Mouse (Mus musculus): ENCODE data around the gene Auts2. TPM values are rescaled to one million over a fixed set of nuclear protein-coding genes. Genes with fewer than 3 reads are reported as not detected.

Auts2 gene
- total and polyA plus RNA-seq, 3 experiments: not detected

- Histone ChIP-seq H3K4me1 (ENCODE audit: control insufficient read depth in 1 of 2, insufficient read depth in 2 of 2) (no peaks in the 10 kb centered on the region), H3K9me3 (replicated peaks; ENCODE audit: low read length) (peaks cover 55% of the 10 kb centered on the region), H3K4me3 (replicated peaks in 1 of 3; ENCODE audit: low read depth in 2 of 3, low read length in 2 of 3, poor library complexity in 1 of 3) (no peak overlapping the region), H3K9ac (ENCODE audit: insufficient read depth, low read depth) (no peak overlapping the region), H3K27ac (ENCODE audit: insufficient read depth, low read depth) (no peak overlapping the region), H3K4me2 (ENCODE audit: insufficient read depth, low read depth, poor library complexity, severe bottlenecking) (no peak overlapping the region), H3K27me3 (replicated peaks) (no peaks in the 10 kb centered on the region), H3K36me3 (replicated peaks in 1 of 2; ENCODE audit: control insufficient read depth in 1 of 2, insufficient read depth in 1 of 2, low read length in 1 of 2) (no peaks in the 10 kb centered on the region), H3K79me2 (replicated peaks; ENCODE audit: control insufficient read depth, extremely low read depth, insufficient read depth, poor library complexity, severe bottlenecking) (no peaks in the 10 kb centered on the region)
- TF ChIP-seq ZNF384 (IDR thresholded peaks at IDR 0.05; ENCODE audit: low read depth, low read length) (no peak), SIN3A (IDR thresholded peaks at IDR 0.05; ENCODE audit: low read length) (no peak), CTCF (conservative IDR thresholded peaks at IDR 0.05 in 1 of 2, IDR thresholded peaks at IDR 0.05 in 1 of 2; ENCODE audit: low read depth in 2 of 2, low read length in 2 of 2) (no peak), KAT2A (IDR thresholded peaks at IDR 0.05; ENCODE audit: insufficient replicate concordance, low read length) (no peak), IRF4 (IDR thresholded peaks at IDR 0.05; ENCODE audit: low read depth, low read length) (no peak), POLR2A (IDR thresholded peaks at IDR 0.05; ENCODE audit: low read depth, low read length) (no peak), EP300 (IDR thresholded peaks at IDR 0.05; ENCODE audit: low read length) (no peak), MAZ (IDR thresholded peaks at IDR 0.05; ENCODE audit: low read depth, low read length) (no peak), ETS1 (conservative IDR thresholded peaks at IDR 0.05; ENCODE audit: low read depth, low read length) (no peak)
- dilution Hi-C loops (cut with MboI; ENCODE audit: extremely low pct_ligation_motif_present, extremely low pct_unique_long_range_greater_than_20kb, low sequenced_read_pairs) (no loop called here), in situ Hi-C loops (cut with MboI; ENCODE audit: low pct_ligation_motif_present, low pct_unique_long_range_greater_than_20kb, low sequenced_read_pairs) (no loop called here)
- no peak for DNase-seq (ENCODE audit: extremely low read depth)
Observed at GRCm38 (mm10) chr5:132114561-132115301, 428.4 kb downstream of the Auts2 start.

DNA sequence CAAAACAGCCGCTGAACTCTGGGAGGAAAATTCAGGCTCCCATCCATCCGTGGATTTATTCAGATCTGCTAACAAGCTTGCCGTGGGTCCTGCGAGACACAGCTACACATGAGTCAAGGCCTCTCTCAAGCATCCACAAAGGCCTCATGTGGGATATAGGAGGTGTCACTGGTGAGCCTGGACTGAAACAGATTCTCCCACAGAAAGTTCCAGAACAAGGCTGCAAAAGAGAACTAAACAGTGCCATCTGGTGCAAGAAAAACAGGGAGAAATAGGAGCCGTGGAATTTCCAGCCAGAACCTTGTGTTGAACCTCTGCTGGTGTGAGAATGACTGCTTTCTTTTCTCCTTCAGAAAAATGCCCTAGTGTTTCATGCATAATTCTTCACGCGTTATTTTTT lies 429.7 kb downstream of the Auts2 start:
- Histone ChIP-seq H3K79me2 (replicated peaks; ENCODE audit: control insufficient read depth, extremely low read depth, insufficient read depth, poor library complexity, severe bottlenecking) (no peaks in the 10 kb centered on the region), H3K4me3 (replicated peaks in 1 of 3; ENCODE audit: low read depth in 2 of 3, low read length in 2 of 3, poor library complexity in 1 of 3) (no peak overlapping the region)
- TF ChIP-seq TBP (conservative IDR thresholded peaks at IDR 0.05; ENCODE audit: low read depth, low read length) (no peak), RAD21 (IDR thresholded peaks at IDR 0.05; ENCODE audit: low read depth, low read length) (no peak), SMC3 (IDR thresholded peaks at IDR 0.05; ENCODE audit: low read depth, low read length) (no peak)

DNA sequence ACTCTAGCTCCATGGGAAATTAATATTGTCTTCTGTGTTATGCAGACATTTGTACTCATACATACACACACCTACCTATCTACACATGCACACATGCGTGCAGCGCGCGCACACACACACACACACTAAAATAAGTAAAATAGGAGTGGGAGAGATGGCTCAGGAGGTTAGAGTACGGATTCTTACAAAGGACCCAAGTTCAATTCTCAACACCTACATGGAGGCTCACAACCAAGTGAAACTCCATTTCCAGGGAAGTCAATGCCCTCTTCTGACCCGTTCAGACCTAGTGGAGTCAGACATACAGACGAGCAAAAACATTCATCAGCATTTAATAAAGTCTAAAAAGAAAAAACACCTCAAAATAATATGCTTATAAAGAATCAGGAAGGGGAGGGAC lies 430.5 kb downstream of the Auts2 start:
- no peaks in the 10 kb centered on the region for H3K27me3 ChIP-seq (replicated peaks)
- dilution Hi-C loops (cut with MboI; ENCODE audit: extremely low pct_ligation_motif_present, extremely low pct_unique_long_range_greater_than_20kb, low sequenced_read_pairs) (no loop called here), in situ Hi-C loops (cut with MboI; ENCODE audit: low pct_ligation_motif_present, low pct_unique_long_range_greater_than_20kb, low sequenced_read_pairs) (no loop called here)

More for the DNA sequence above, 429.7 kb downstream of the Auts2 start:
- Histone ChIP-seq H3K4me2 (ENCODE audit: insufficient read depth, low read depth, poor library complexity, severe bottlenecking) (no peak overlapping the region), H3K9me3 (replicated peaks; ENCODE audit: low read length) (peaks cover 60% of the 10 kb centered on the region), H3K9ac (ENCODE audit: insufficient read depth, low read depth) (no peak overlapping the region), H3K27me3 (replicated peaks) (no peaks in the 10 kb centered on the region), H3K27ac (ENCODE audit: insufficient read depth, low read depth) (no peak overlapping the region), H3K4me1 (ENCODE audit: control insufficient read depth in 1 of 2, insufficient read depth in 2 of 2) (no peaks in the 10 kb centered on the region), H3K36me3 (replicated peaks in 1 of 2; ENCODE audit: control insufficient read depth in 1 of 2, insufficient read depth in 1 of 2, low read length in 1 of 2) (no peaks in the 10 kb centered on the region)
- dilution Hi-C loops (cut with MboI; ENCODE audit: extremely low pct_ligation_motif_present, extremely low pct_unique_long_range_greater_than_20kb, low sequenced_read_pairs): no loop called here
- in situ Hi-C loops (cut with MboI; ENCODE audit: low pct_ligation_motif_present, low pct_unique_long_range_greater_than_20kb, low sequenced_read_pairs): no loop called here
- DNase-seq (ENCODE audit: extremely low read depth): no peak

More for the DNA sequence above, 430.5 kb downstream of the Auts2 start:
- DNase-seq (ENCODE audit: extremely low read depth): no peak
- Histone ChIP-seq H3K9ac (ENCODE audit: insufficient read depth, low read depth) (no peak overlapping the region), H3K4me3 (replicated peaks in 1 of 3; ENCODE audit: low read depth in 2 of 3, low read length in 2 of 3, poor library complexity in 1 of 3) (no peak overlapping the region), H3K9me3 (replicated peaks; ENCODE audit: low read length) (peaks cover 64% of the 10 kb centered on the region), H3K79me2 (replicated peaks; ENCODE audit: control insufficient read depth, extremely low read depth, insufficient read depth, poor library complexity, severe bottlenecking) (no peaks in the 10 kb centered on the region), H3K4me2 (ENCODE audit: insufficient read depth, low read depth, poor library complexity, severe bottlenecking) (no peak overlapping the region), H3K36me3 (replicated peaks in 1 of 2; ENCODE audit: control insufficient read depth in 1 of 2, insufficient read depth in 1 of 2, low read length in 1 of 2) (no peaks in the 10 kb centered on the region), H3K27ac (ENCODE audit: insufficient read depth, low read depth) (no peak overlapping the region), H3K4me1 (ENCODE audit: control insufficient read depth in 1 of 2, insufficient read depth in 2 of 2) (no peaks in the 10 kb centered on the region)
- no peak for TF ChIP-seq UBTF (IDR thresholded peaks at IDR 0.05; ENCODE audit: low read depth, low read length)
- no peak for TF ChIP-seq MXI1 (IDR thresholded peaks at IDR 0.05; ENCODE audit: low read depth, low read length)
- TF ChIP-seq ZC3H11A (IDR thresholded peaks at IDR 0.05; ENCODE audit: low read depth, low read length): no peak
- no peak for TF ChIP-seq ZMIZ1 (IDR thresholded peaks at IDR 0.05; ENCODE audit: low read depth, low read length)
- no peak for TF ChIP-seq NELFE (IDR thresholded peaks at IDR 0.05; ENCODE audit: low read depth, low read length)
- TF ChIP-seq NRF1 (IDR thresholded peaks at IDR 0.05; ENCODE audit: low read depth, low read length): no peak
- TF ChIP-seq ETS1 (conservative IDR thresholded peaks at IDR 0.05; ENCODE audit: low read depth, low read length): no peak
- TF ChIP-seq JUND (conservative IDR thresholded peaks at IDR 0.05; ENCODE audit: low read depth, low read length): no peak
- TF ChIP-seq JUN (IDR thresholded peaks at IDR 0.05; ENCODE audit: insufficient read depth, low read depth, low read length): no peak
- no peak for TF ChIP-seq TBP (conservative IDR thresholded peaks at IDR 0.05; ENCODE audit: low read depth, low read length)
- no peak for TF ChIP-seq MAZ (IDR thresholded peaks at IDR 0.05; ENCODE audit: low read depth, low read length)
- no peak for TF ChIP-seq MAX (IDR thresholded peaks at IDR 0.05; ENCODE audit: low read length)
- TF ChIP-seq GABPA (IDR thresholded peaks at IDR 0.05; ENCODE audit: insufficient replicate concordance, low read depth, low read length): no peak
- no peak for TF ChIP-seq USF2 (conservative IDR thresholded peaks at IDR 0.05; ENCODE audit: low read depth, low read length)
- TF ChIP-seq TCF12 (IDR thresholded peaks at IDR 0.05; ENCODE audit: low read depth, low read length): no peak
- no peak for TF ChIP-seq E2F4 (IDR thresholded peaks at IDR 0.05; ENCODE audit: insufficient replicate concordance, low read depth, low read length)

Data from CH12.LX (cell line).